Mouse (Mus musculus): ENCODE data around the gene Gm11627. TPM values are rescaled to one million over a fixed set of nuclear protein-coding genes. Genes with fewer than 3 reads are reported as not detected.
A peak's percentile ranks its signal among the peaks of the same experiment; 100 is the strongest.

Gene Gm11627
- polyA plus RNA-seq (2015; fragmentation: Nextera tagmentation; extraction: Ambion mirVana), result 21.0 and 22.0 TPM in 2 replicates

- Histone ChIP-seq H3K27ac (ENCODE audit: low read length) (peak within 1 kb of the TSS; percentile 97), H3K9me3 (replicated peaks; ENCODE audit: control insufficient read depth, low read length) (no peaks in the 10 kb centered on the region), H3K36me3 (ENCODE audit: control insufficient read depth, insufficient read depth, low read length) (no peaks in the 10 kb centered on the region), H3K9ac (ENCODE audit: low read length) (peak within 1 kb of the TSS; percentile 79), H3K27me3 (ENCODE audit: control insufficient read depth, insufficient read depth, low read length) (no peaks in the 10 kb centered on the region), H3K4me3 (replicated peaks; ENCODE audit: low read length) (peak within 1 kb of the TSS; percentile 34), H3K4me2 (ENCODE audit: low read depth, low read length) (peak within 1 kb of the TSS; percentile 55), H3K4me1 (ENCODE audit: control insufficient read depth, insufficient read depth, low read length) (peaks cover 28% of the 10 kb centered on the region)
- 15% methylated on average over 23 of the region's 23 CpGs for WGBS
- ATAC-seq (ENCODE audit: insufficient read depth, low FRiP score), result peak; percentile 73
These were observed at the start of gene Gm11627 for GRCm38 (mm10) chr11:102579165-102580033. Gene Gm11627 (minus strand): TSS chr11:102579461.

- WGBS, result 71% methylated on average over 9 of the region's 9 CpGs
- Histone ChIP-seq H3K36me3 (ENCODE audit: control insufficient read depth, insufficient read depth, low read length) (no peaks in the 10 kb centered on the region), H3K4me3 (replicated peaks; ENCODE audit: low read length) (no peak overlapping the region), H3K9me3 (replicated peaks; ENCODE audit: control insufficient read depth, low read length) (no peaks in the 10 kb centered on the region), H3K9ac (ENCODE audit: low read length) (no peak overlapping the region), H3K27ac (ENCODE audit: low read length) (no peak overlapping the region), H3K27me3 (ENCODE audit: control insufficient read depth, insufficient read depth, low read length) (no peaks in the 10 kb centered on the region), H3K4me2 (ENCODE audit: low read depth, low read length) (no peak overlapping the region), H3K4me1 (ENCODE audit: control insufficient read depth, insufficient read depth, low read length) (peaks cover 53% of the 10 kb centered on the region)
- ATAC-seq (ENCODE audit: insufficient read depth, low FRiP score), result no peak
These were observed 49.3 kb upstream of the Gm11627 start for GRCm38 (mm10) chr11:102628529-102628928.

DNA sequence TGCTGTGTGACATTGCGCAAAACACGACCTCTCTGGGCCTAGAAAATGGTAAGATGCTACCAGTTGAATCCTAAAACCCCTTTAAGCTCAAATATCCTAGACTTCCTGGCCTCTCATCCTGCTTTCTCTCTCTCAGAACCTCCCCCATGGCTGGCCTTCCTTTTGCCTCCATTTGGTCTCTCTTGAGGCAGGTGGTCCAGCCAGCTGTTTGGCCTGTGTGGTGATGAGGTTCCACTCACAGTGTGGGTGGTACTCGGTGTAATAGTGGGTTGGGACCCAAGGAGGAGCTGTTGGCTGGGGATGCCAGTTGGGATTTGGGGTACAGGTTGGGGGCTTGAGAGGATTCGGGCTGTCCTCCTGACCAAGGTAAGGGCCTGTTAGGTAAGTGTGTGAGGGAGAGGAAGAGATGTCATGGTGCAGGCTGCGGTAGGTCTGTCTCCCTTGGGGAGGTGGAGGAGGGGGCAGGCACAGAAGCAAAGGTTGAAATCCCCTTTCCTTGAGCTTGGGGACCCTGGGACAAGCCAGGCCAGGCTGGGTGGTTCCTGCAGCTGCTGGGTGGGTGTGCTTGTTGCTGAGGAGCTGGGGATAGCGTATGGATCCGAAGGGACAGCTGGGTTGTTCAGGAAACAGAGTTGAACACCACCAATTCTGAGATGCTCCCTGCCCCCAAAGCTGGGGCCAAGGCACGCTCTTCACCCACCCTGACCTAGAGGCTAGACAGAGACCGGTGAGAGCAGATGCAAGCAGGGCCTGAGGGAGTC, 48.1 kb upstream of the Gm11627 start:
- H3K27me3 ChIP-seq (ENCODE audit: control insufficient read depth, insufficient read depth, low read length), result no peaks in the 10 kb centered on the region
- no peak overlapping the region for H3K4me3 ChIP-seq (replicated peaks; ENCODE audit: low read length)
- H3K27ac ChIP-seq (ENCODE audit: low read length), result no peak overlapping the region
- H3K4me2 ChIP-seq (ENCODE audit: low read depth, low read length), result no peak overlapping the region
- 81% methylated on average over 9 of the region's 9 CpGs for WGBS
- peaks cover 44% of the 10 kb centered on the region for H3K4me1 ChIP-seq (ENCODE audit: control insufficient read depth, insufficient read depth, low read length)
- no peaks in the 10 kb centered on the region for H3K36me3 ChIP-seq (ENCODE audit: control insufficient read depth, insufficient read depth, low read length)
- no peaks in the 10 kb centered on the region for H3K9me3 ChIP-seq (replicated peaks; ENCODE audit: control insufficient read depth, low read length)
- no peak for ATAC-seq (ENCODE audit: insufficient read depth, low FRiP score)
- no peak overlapping the region for H3K9ac ChIP-seq (ENCODE audit: low read length)

- peak overlapping the region; percentile 96 for H3K27ac ChIP-seq (ENCODE audit: low read length)
- no peaks in the 10 kb centered on the region for H3K9me3 ChIP-seq (replicated peaks; ENCODE audit: control insufficient read depth, low read length)
- peak; percentile 62 for ATAC-seq (ENCODE audit: insufficient read depth, low FRiP score)
- H3K27me3 ChIP-seq (ENCODE audit: control insufficient read depth, insufficient read depth, low read length), result no peaks in the 10 kb centered on the region
- H3K4me2 ChIP-seq (ENCODE audit: low read depth, low read length), result peak overlapping the region; percentile 44; the same call in 1 of the 2 replicates
- H3K4me1 ChIP-seq (ENCODE audit: control insufficient read depth, insufficient read depth, low read length), result peaks cover 25% of the 10 kb centered on the region
- no peak overlapping the region; the same call in 1 of the 2 replicates for H3K4me3 ChIP-seq (replicated peaks; ENCODE audit: low read length)
- H3K9ac ChIP-seq (ENCODE audit: low read length), result peak overlapping the region; percentile 54; the same call in 1 of the 2 replicates
- WGBS, result 22% methylated on average over 14 of the region's 14 CpGs
- no peaks in the 10 kb centered on the region for H3K36me3 ChIP-seq (ENCODE audit: control insufficient read depth, insufficient read depth, low read length)
These were observed 45.7 kb upstream of the Gm11627 start for GRCm38 (mm10) chr11:102624888-102625407.

DNA sequence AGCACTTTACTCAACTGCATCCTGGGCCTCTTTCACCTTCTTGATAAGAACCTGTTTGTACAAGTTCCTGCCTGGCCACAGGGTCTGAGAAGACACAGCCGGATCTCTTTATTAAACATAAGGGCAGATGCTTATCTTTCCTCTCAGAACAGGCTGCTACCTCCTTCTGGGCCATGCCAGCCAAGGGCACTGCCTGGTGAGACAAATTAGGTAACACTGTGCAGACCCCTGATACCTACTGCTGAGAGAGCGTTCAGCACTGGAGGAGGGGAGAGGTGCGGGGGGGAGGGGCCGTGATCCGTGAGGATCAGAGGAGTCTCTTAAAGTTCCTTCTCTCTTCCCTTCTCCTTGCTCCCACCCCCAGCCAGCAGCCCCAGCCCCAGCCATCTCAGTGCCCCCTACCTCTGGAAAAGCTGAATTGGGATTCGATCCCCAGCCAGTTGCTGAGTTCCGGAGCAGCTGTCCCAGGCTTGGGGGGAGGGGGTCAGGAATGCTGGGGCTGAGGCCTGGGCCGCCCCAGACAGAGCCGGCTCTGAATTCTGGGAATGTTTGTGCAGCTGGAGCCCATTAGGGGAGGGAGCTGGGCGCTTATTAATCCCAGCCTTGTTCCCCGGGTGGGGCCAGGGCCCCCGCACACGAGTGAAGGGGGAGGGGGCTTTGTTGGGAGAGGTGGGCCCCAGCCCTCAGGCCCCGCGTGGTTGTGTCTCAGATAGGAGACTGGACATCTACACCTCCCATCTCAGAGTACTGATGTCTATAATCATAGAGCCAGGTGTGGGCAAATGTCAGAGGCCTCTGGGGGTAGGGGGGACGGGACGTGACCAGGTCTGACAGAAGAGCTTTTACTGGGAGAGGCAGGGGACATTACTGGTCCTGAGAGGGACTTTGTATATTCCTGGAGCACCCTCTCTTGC, 44.9 kb upstream of the Gm11627 start:
- 3% methylated on average over 17 of the region's 17 CpGs for WGBS
- Histone ChIP-seq H3K4me3 (replicated peaks; ENCODE audit: low read length) (peak overlapping the region; percentile 24), H3K27me3 (ENCODE audit: control insufficient read depth, insufficient read depth, low read length) (no peaks in the 10 kb centered on the region)

GRCm38 (mm10) chr11:102619449-102619848, 40.2 kb upstream of the Gm11627 start:
- no peaks in the 10 kb centered on the region; the same call in 1 of the 2 replicates for H3K9me3 ChIP-seq (replicated peaks; ENCODE audit: control insufficient read depth, low read length)
- no peak overlapping the region for H3K4me2 ChIP-seq (ENCODE audit: low read depth, low read length)
- no peak for ATAC-seq (ENCODE audit: insufficient read depth, low FRiP score)
- H3K36me3 ChIP-seq (ENCODE audit: control insufficient read depth, insufficient read depth, low read length), result no peaks in the 10 kb centered on the region
- no peak overlapping the region for H3K27ac ChIP-seq (ENCODE audit: low read length)
- H3K27me3 ChIP-seq (ENCODE audit: control insufficient read depth, insufficient read depth, low read length), result no peaks in the 10 kb centered on the region
- peaks cover 11% of the 10 kb centered on the region for H3K4me1 ChIP-seq (ENCODE audit: control insufficient read depth, insufficient read depth, low read length)
- H3K4me3 ChIP-seq (replicated peaks; ENCODE audit: low read length), result no peak overlapping the region
- no peak overlapping the region for H3K9ac ChIP-seq (ENCODE audit: low read length)
- WGBS, result 70% methylated on average over 2 of the region's 2 CpGs

More for the DNA sequence above, 44.9 kb upstream of the Gm11627 start:
- peak overlapping the region; percentile 54 for H3K9ac ChIP-seq (ENCODE audit: low read length)
- peak; percentile 92 for ATAC-seq (ENCODE audit: insufficient read depth, low FRiP score)
- H3K36me3 ChIP-seq (ENCODE audit: control insufficient read depth, insufficient read depth, low read length), result no peaks in the 10 kb centered on the region
- H3K27ac ChIP-seq (ENCODE audit: low read length), result peak overlapping the region; percentile 96
- H3K4me2 ChIP-seq (ENCODE audit: low read depth, low read length), result peak overlapping the region; percentile 44
- no peaks in the 10 kb centered on the region; the same call in 1 of the 2 replicates for H3K9me3 ChIP-seq (replicated peaks; ENCODE audit: control insufficient read depth, low read length)
- peaks cover 25% of the 10 kb centered on the region for H3K4me1 ChIP-seq (ENCODE audit: control insufficient read depth, insufficient read depth, low read length)

- ATAC-seq (ENCODE audit: insufficient read depth, low FRiP score), result no peak
- peak overlapping the region; percentile 65; the same call in 1 of the 2 replicates for H3K27ac ChIP-seq (ENCODE audit: low read length)
- H3K4me2 ChIP-seq (ENCODE audit: low read depth, low read length), result 0 out of 2 replicates have a peak overlapping the region, but pooled peaks have one; percentile 16
- no peaks in the 10 kb centered on the region for H3K27me3 ChIP-seq (ENCODE audit: control insufficient read depth, insufficient read depth, low read length)
- no peak overlapping the region for H3K4me3 ChIP-seq (replicated peaks; ENCODE audit: low read length)
- H3K4me1 ChIP-seq (ENCODE audit: control insufficient read depth, insufficient read depth, low read length), result peaks cover 28% of the 10 kb centered on the region
- 0 out of 2 replicates have a peak overlapping the region, but pooled peaks have one; percentile 53 for H3K9ac ChIP-seq (ENCODE audit: low read length)
- no peaks in the 10 kb centered on the region for H3K36me3 ChIP-seq (ENCODE audit: control insufficient read depth, insufficient read depth, low read length)
- WGBS, result 18% methylated on average over 6 of the region's 6 CpGs
- no peaks in the 10 kb centered on the region for H3K9me3 ChIP-seq (replicated peaks; ENCODE audit: control insufficient read depth, low read length)
These were observed 32.0 kb upstream of the Gm11627 start for GRCm38 (mm10) chr11:102611317-102611705.

DNA sequence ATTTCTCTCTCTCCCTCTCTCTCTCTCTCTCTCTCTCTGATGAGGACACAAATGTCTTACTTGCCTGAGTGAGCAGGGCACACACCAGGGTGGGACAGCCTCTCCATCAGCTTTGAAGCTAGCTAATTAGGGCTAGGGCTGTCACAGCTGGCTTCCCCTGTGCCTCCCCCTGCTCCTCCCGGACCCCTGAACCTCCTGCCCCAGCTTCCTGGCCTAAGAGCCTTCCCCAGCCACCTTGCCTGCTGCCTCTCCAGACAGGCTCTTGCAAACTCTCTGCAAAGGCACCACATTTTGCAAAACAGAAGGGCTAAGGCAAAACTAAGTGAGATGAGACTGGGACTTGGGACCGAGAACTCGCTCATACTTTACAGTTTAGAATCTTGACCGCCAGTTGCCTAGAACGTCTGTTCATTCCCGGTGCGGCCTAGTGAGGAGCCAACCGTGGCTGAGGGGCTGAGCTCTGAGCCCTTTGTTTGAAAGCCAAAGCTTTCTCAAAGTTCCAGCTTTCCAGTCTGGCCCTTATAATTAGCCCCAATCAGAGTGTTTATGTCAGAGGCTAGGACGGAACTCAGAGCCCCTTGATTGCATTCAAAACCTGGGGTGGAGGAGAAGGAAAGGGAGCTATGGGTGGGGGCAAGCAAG, 31.5 kb upstream of the Gm11627 start:
- Histone ChIP-seq H3K4me2 (ENCODE audit: low read depth, low read length) (0 out of 2 replicates have a peak overlapping the region, but pooled peaks have one; percentile 16), H3K9ac (ENCODE audit: low read length) (0 out of 2 replicates have a peak overlapping the region, but pooled peaks have one; percentile 53), H3K9me3 (replicated peaks; ENCODE audit: control insufficient read depth, low read length) (no peaks in the 10 kb centered on the region), H3K4me1 (ENCODE audit: control insufficient read depth, insufficient read depth, low read length) (peaks cover 28% of the 10 kb centered on the region), H3K27me3 (ENCODE audit: control insufficient read depth, insufficient read depth, low read length) (no peaks in the 10 kb centered on the region), H3K4me3 (replicated peaks; ENCODE audit: low read length) (no peak overlapping the region), H3K36me3 (ENCODE audit: control insufficient read depth, insufficient read depth, low read length) (no peaks in the 10 kb centered on the region), H3K27ac (ENCODE audit: low read length) (peak overlapping the region; percentile 65)
- 21% methylated on average over 9 of the region's 9 CpGs for WGBS
- no peak; the same call in 1 of the 2 replicates for ATAC-seq (ENCODE audit: insufficient read depth, low FRiP score)

Measured in stomach, embryonic 16.5 days (tissue).